20 mouse cellular contexts compared by ENCODE assay signal in the genomic region with DNA sequence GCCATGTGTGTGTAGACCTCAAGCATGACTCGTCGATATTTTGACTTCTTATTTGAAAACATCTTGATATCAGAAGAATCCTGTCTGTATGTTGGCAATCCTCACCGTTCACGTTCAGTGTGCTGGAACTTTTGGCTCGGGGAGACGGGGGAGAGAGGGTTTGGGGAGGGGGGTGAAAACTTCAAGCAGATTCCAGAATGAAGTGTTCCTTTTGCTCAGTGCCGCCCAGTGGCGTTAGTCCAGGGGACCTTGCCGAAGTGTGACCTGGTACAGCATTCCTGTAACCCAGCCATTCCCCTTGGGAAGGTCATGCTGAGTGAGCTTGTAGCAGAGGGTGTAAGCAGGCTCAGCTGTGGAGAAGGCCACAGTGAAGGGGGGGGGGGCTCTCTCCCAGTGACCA. TPM values are rescaled to one million over a fixed set of nuclear protein-coding genes. Genes with fewer than 3 reads are reported as not detected.
DNase-seq lines count a peak whose midpoint lies in the region; ATAC-seq and TF ChIP-seq lines count a peak whose summit lies in the region.
"Had no signal": no experiment of that assay in that cellular context is flagged by ENCODE, and none has a peak within 500 bp of the region (broad histone marks: within the 10 kb centered on the region; RNA-seq: fewer than 3 reads in every experiment).

No protein-coding gene starts in this region.

- 41% methylated on average over 9 of the region's 9 CpGs for WGBS in heart, embryonic 11.5 days (ENCODE audit: insufficient replicate concordance)
- WGBS in cerebellum, adult 2 months = 66% methylated on average over 9 of the region's 9 CpGs

- no peak overlapping the region for H3K4me3 ChIP-seq in heart, embryonic 11.5 days (ENCODE audit: low read depth, low read length)
- no peak overlapping the region for H3K4me3 ChIP-seq in cerebellum, adult 2 months (replicated peaks; ENCODE audit: insufficient read depth, low read depth, low read length)
- H3K4me3 ChIP-seq: erythroblast, embryonic 14.5 days; neural tube, embryonic 13.5 days had no signal

- H3K4me2 ChIP-seq in heart, embryonic 11.5 days = no peak overlapping the region
- H3K4me2 ChIP-seq: neural tube, embryonic 13.5 days had no signal

- H3K36me3 ChIP-seq in heart, embryonic 11.5 days (ENCODE audit: control insufficient read depth, insufficient read depth, low read length) = no peaks in the 10 kb centered on the region
- H3K36me3 ChIP-seq: neural tube, embryonic 13.5 days had no signal

- H3K9ac ChIP-seq in heart, embryonic 11.5 days (ENCODE audit: low read depth, low read length) = no peak overlapping the region
- H3K9ac ChIP-seq: forebrain, postnatal 0 days; liver, embryonic 14.5 days; neural tube, embryonic 13.5 days had no signal

- no peaks in the 10 kb centered on the region; the same call in 1 of the 2 replicates for H3K27me3 ChIP-seq in heart, embryonic 11.5 days (ENCODE audit: control insufficient read depth, insufficient read depth, low read length)
- H3K27me3 ChIP-seq in cerebellum, adult 2 months (ENCODE audit: control insufficient read depth, insufficient read depth, low read length) = no peaks in the 10 kb centered on the region
- H3K27me3 ChIP-seq: neural tube, embryonic 13.5 days had no signal

- peak; percentile 40 to 60 for DNase-seq in heart, adult 18-20 months
- peak; percentile 39 for DNase-seq in lung, postnatal 10 days
- DNase-seq in lung, postnatal 25 days (ENCODE audit: low spot score) = no peak
- DNase-seq in heart, postnatal 4 days = peak; percentile 62
- DNase-seq in kidney, postnatal 4 days = peak; percentile 40 to 60
- no peak for DNase-seq in cerebellum, adult 2 months
- no peak for DNase-seq in embryo, embryonic 10.5 days (ENCODE audit: low spot score)
- DNase-seq: cerebellum, adult 11-12 months; forebrain, postnatal 0 days; gastrocnemius, postnatal 10 days; layer of hippocampus, adult 9-11 months; right cerebral cortex, adult 18-20 months; spleen, adult 18-20 months had no signal

- TF ChIP-seq CTCF in cerebellum, adult 2 months (IDR thresholded peaks at IDR 0.05; ENCODE audit: borderline replicate concordance, insufficient read depth, low read depth, low read length) = no peak

- ATAC-seq in heart, embryonic 11.5 days (replicated peaks; ENCODE audit: insufficient number of reproducible peaks, low FRiP score, low TSS enrichment) = no peak
- ATAC-seq: forebrain, postnatal 0 days; inflammation-experienced regulatory T-cells, adult 6 months; midbrain, embryonic 16.5 days had no signal

- no peak overlapping the region for H3K27ac ChIP-seq in heart, embryonic 11.5 days (ENCODE audit: low read depth, low read length)
- no peak overlapping the region for H3K27ac ChIP-seq in cerebellum, adult 2 months (ENCODE audit: insufficient read depth, low read length)
- H3K27ac ChIP-seq: liver, embryonic 14.5 days; neural tube, embryonic 13.5 days had no signal

- 0 out of 2 replicates have a peak, but pooled peaks cover 3% of the 10 kb centered on the region for H3K4me1 ChIP-seq in heart, embryonic 11.5 days (ENCODE audit: control insufficient read depth, insufficient read depth, low read length)
- no peaks in the 10 kb centered on the region for H3K4me1 ChIP-seq in cerebellum, adult 2 months (ENCODE audit: control insufficient read depth, insufficient read depth, low read length)

- TF ChIP-seq POLR2A in cerebellum, adult 2 months (IDR thresholded peaks at IDR 0.05; ENCODE audit: borderline replicate concordance, insufficient read depth, low read length) = no peak

- H3K9me3 ChIP-seq in heart, embryonic 11.5 days (replicated peaks; ENCODE audit: control insufficient read depth, low read length) = no peaks in the 10 kb centered on the region
- H3K9me3 ChIP-seq: neural tube, embryonic 13.5 days had no signal

RNA-seq across cellular contexts. Expression of gene Angpt4, which starts 8.1 kb away (rescaled TPM):
- under 1 TPM; 0.28 to 0.35 TPM for total RNA-seq in heart, adult 18-20 months (2021)
- 0.21 and 0.30 TPM in 2 replicates for polyA plus RNA-seq in heart, embryonic 11.5 days (2014; fragmentation: Nextera tagmentation; extraction: Ambion mirVana)
- under 1 TPM; 0.14 to 0.18 TPM for total RNA-seq in heart, postnatal 4 days (2021)
- polyA plus RNA-seq in cerebellum, adult 2 months (2012; rRNA removed) = 0.23 and 0.25 TPM in 2 replicates
- total RNA-seq: MEL had no signal
- polyA plus RNA-seq: erythroblast, embryonic 14.5 days; inflammation-experienced regulatory T-cells, adult 6 months had no signal

Comparison
In these comparisons a context has a peak if more than half of its experiments do, and no peak if none do; other contexts are left out.
1. DNase-seq: peak in heart, adult 18-20 months (2 of 2), lung, postnatal 10 days (single experiment), heart, postnatal 4 days (single experiment) and kidney, postnatal 4 days (2 of 2); none in lung, postnatal 25 days (single experiment), cerebellum, adult 2 months (0 of 2) and embryo, embryonic 10.5 days (single experiment).